Mouse (Mus musculus) activated CD4-positive, CD25-positive, alpha-beta regulatory T cell (primary cell): Measurements from ENCODE around the gene Ksr1. TPM values are rescaled to one million over a fixed set of nuclear protein-coding genes. Genes with fewer than 3 reads are reported as not detected.

Experiments
- polyA plus RNA-seq, 2 experiments: library from polyadenylated mRNA; unstranded; fragments of 100-300 nt; shearing (Covaris generic); gene quantifications; one replicate each; pipeline ENCODE4 v1.2.1; 2017

The Ksr1 gene
- 10 to 100 TPM in 1 of 2 experiments, 1 to 10 TPM in 1; 8.8 to 11.6 TPM for polyA plus RNA-seq

DNA sequence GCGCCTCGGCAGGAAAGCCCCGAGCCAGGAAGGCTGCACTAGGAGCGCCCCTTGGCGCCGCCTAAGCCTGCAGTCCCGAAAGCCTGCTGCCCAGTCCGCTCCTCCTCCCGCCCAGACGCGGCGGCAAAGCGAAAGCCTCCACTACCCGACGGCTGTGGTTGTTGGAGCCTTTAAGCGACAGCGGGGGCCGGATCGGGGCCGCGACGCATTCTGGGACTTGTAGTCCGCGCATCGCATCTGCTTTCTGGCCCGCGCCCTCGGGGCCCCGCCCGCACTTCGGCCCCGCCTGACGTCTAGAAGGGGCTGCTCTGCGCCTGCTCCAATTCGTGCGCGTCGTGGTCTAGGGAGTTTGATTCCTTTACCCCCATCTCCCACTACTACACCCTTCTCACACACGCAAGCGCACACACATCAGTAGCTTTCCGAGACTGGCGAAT, at the start of gene Ksr1:
Gene Ksr1, minus strand, starts transcription at position 77 of the 437 bp plus-strand sequence.

DNA sequence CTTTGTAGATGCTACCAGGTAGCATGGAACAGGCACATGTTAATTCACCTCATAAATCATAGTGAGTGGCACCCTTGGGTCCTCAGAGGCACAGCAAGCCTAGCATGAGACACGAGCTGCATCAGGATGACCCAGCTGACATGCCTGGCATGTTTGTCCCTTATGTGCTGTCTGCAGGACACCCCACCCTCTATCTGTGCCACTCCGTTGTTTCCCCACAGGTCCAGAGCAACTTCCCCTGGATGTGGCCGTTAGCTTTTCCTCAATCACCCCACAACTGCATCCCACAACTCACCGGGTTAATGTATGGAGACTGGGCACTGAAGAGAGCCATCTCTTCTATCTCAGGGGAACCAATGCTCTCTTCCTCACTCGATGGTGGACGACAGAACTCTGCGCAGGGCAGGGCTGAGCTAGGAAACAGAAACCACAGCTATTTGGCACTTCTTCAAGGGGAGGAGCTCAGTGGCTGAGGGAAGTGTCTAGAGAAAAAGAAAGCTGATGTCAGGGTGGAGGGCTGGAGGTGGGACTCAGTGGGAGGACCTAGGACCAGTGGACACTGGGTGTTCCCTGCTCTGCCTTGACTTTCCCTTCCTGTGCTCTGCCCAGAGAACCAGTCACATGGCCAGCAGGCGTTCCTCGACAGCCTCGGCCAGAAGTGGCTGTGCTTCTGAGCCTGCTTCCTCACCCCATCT, 161.6 kb downstream of the Ksr1 start, which contains the start of gene Lgals9:
Gene Lgals9, minus strand, starts transcription at position 464 of the 695 bp plus-strand sequence.

Other genes with a start within 250 kb of the Ksr1 start
- under 1 TPM in 1 of 2 experiments, not detected in 1; 0.10 TPM for gene Nos2, start 225.6 kb downstream of the Ksr1 start, polyA plus RNA-seq
- 100 to 1,000 TPM; 307 to 379 TPM for gene Lgals9, start 161.5 kb downstream of the Ksr1 start, polyA plus RNA-seq
- gene Wsb1, start 108.3 kb upstream of the Ksr1 start, polyA plus RNA-seq, result 100 to 1,000 TPM; 116 to 128 TPM
- gene Gm9964, start 150.5 kb upstream of the Ksr1 start, polyA plus RNA-seq, result under 1 TPM in 1 of 2 experiments, not detected in 1; 0.25 TPM
- 1 to 10 TPM; 1.3 to 2.1 TPM for gene Nf1, start 193.3 kb upstream of the Ksr1 start, polyA plus RNA-seq